Mouse (Mus musculus): Measurements from ENCODE around the gene Mical2. TPM values are rescaled to one million over a fixed set of nuclear protein-coding genes. Genes with fewer than 3 reads are reported as not detected.

Gene Mical2
- polyA plus RNA-seq, 1 experiment from 2014 or later: 5.3 TPM

DNA sequence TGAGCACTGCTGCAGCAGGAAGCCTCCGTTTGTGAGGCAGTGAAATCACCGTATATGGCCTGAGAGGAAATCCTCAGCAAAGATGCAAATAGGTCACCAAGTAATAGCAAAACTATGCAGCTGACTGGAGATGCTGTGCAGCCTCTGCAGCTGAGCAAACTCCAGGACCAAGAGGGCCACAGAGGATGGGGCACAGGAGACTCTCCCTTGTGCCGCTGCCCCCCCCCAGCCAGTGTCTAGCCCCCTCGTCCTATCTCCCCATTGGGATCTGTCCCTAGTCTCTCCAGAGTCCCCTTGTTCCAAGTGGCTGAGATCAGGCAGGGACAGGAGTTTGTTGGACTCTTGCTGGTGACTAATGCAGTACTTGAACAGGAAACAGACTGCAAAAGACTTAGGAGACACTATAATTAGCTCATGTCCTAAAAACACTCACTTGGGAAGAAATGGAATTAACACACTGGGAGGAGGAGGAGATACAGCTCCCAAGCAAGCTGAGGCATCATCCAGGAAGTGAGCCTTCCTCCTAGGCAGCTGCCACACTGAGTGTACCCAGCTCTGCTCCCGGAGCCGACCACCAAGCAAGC, 21.2 kb upstream of the Mical2 start:
- H3K36me3 ChIP-seq (ENCODE audit: control insufficient read depth, insufficient read depth, low read length): no peaks in the 10 kb centered on the region

GRCm38 (mm10) chr7:112205513-112205912, 20.1 kb upstream of the Mical2 start:
- H3K9me3 ChIP-seq (ENCODE audit: control insufficient read depth, low read length): no peaks in the 10 kb centered on the region
- no peaks in the 10 kb centered on the region for H3K27me3 ChIP-seq (ENCODE audit: control insufficient read depth, insufficient read depth, low read length)
- no peaks in the 10 kb centered on the region for H3K36me3 ChIP-seq (ENCODE audit: control insufficient read depth, insufficient read depth, low read length)
- H3K4me3 ChIP-seq (ENCODE audit: low read depth, low read length): no peak overlapping the region
- 93% methylated on average over 6 of the region's 6 CpGs for WGBS
- no peak for ATAC-seq (ENCODE audit: low read depth)
- no peak overlapping the region for H3K4me2 ChIP-seq (ENCODE audit: low read depth, low read length)
- H3K27ac ChIP-seq (ENCODE audit: low read depth, low read length): no peak overlapping the region
- H3K4me1 ChIP-seq (ENCODE audit: control insufficient read depth, insufficient read depth, low read length): no peaks in the 10 kb centered on the region
- H3K9ac ChIP-seq (replicated peaks; ENCODE audit: low read depth, low read length): no peak overlapping the region

More for the DNA sequence above, 21.2 kb upstream of the Mical2 start:
- H3K27ac ChIP-seq (ENCODE audit: low read depth, low read length): no peak overlapping the region
- ATAC-seq (ENCODE audit: low read depth): no peak
- no peak overlapping the region for H3K4me2 ChIP-seq (ENCODE audit: low read depth, low read length)
- H3K9ac ChIP-seq (replicated peaks; ENCODE audit: low read depth, low read length): no peak overlapping the region
- no peak overlapping the region for H3K4me3 ChIP-seq (ENCODE audit: low read depth, low read length)
- H3K27me3 ChIP-seq (ENCODE audit: control insufficient read depth, insufficient read depth, low read length): no peaks in the 10 kb centered on the region
- H3K4me1 ChIP-seq (ENCODE audit: control insufficient read depth, insufficient read depth, low read length): no peaks in the 10 kb centered on the region
- WGBS: 71% methylated on average over 6 of the region's 6 CpGs
- H3K9me3 ChIP-seq (ENCODE audit: control insufficient read depth, low read length): no peaks in the 10 kb centered on the region

GRCm38 (mm10) chr7:112207717-112208116, 17.9 kb upstream of the Mical2 start:
- Histone ChIP-seq H3K9me3 (ENCODE audit: control insufficient read depth, low read length) (no peaks in the 10 kb centered on the region), H3K4me2 (ENCODE audit: low read depth, low read length) (no peak overlapping the region), H3K27ac (ENCODE audit: low read depth, low read length) (no peak overlapping the region), H3K4me3 (ENCODE audit: low read depth, low read length) (no peak overlapping the region), H3K9ac (replicated peaks; ENCODE audit: low read depth, low read length) (no peak overlapping the region), H3K4me1 (ENCODE audit: control insufficient read depth, insufficient read depth, low read length) (peaks cover 1% of the 10 kb centered on the region; the same call in 1 of the 2 replicates), H3K36me3 (ENCODE audit: control insufficient read depth, insufficient read depth, low read length) (no peaks in the 10 kb centered on the region), H3K27me3 (ENCODE audit: control insufficient read depth, insufficient read depth, low read length) (no peaks in the 10 kb centered on the region)
- 96% methylated on average over 6 of the region's 6 CpGs for WGBS
- no peak for ATAC-seq (ENCODE audit: low read depth)

- Histone ChIP-seq H3K9me3 (ENCODE audit: control insufficient read depth, low read length) (no peaks in the 10 kb centered on the region), H3K4me2 (ENCODE audit: low read depth, low read length) (no peak overlapping the region), H3K27ac (ENCODE audit: low read depth, low read length) (no peak overlapping the region), H3K36me3 (ENCODE audit: control insufficient read depth, insufficient read depth, low read length) (no peaks in the 10 kb centered on the region), H3K4me1 (ENCODE audit: control insufficient read depth, insufficient read depth, low read length) (peaks cover 8% of the 10 kb centered on the region; the same call in 1 of the 2 replicates), H3K9ac (replicated peaks; ENCODE audit: low read depth, low read length) (no peak overlapping the region), H3K4me3 (ENCODE audit: low read depth, low read length) (no peak overlapping the region), H3K27me3 (ENCODE audit: control insufficient read depth, insufficient read depth, low read length) (no peaks in the 10 kb centered on the region)
- no peak for ATAC-seq (ENCODE audit: low read depth)
- 61% methylated on average over 10 of the region's 10 CpGs for WGBS
These were observed 17.1 kb upstream of the Mical2 start for GRCm38 (mm10) chr7:112208323-112209167.

DNA sequence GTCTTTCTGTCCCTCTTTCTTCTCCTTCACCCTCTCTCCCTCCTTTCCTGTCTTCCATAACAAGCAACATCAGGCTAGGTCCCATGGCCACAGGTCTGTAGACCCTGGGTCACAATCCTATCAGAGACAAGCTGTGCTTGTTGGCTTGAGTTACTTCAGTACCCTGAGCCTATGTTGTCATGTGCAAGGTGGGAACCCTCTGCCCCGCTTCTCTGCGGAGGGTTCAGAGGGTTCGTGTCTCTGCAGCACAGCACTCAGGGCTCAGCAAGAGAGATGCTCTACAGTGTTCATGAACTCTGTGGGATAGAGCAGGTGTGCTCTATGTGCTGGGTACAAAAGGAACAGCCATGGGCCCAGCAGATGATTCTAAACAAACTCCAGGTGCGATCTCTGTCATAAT, 16.0 kb upstream of the Mical2 start:
- Histone ChIP-seq H3K4me2 (ENCODE audit: low read depth, low read length) (no peak overlapping the region), H3K36me3 (ENCODE audit: control insufficient read depth, insufficient read depth, low read length) (no peaks in the 10 kb centered on the region), H3K27ac (ENCODE audit: low read depth, low read length) (no peak overlapping the region), H3K4me3 (ENCODE audit: low read depth, low read length) (no peak overlapping the region), H3K9me3 (ENCODE audit: control insufficient read depth, low read length) (no peaks in the 10 kb centered on the region), H3K4me1 (ENCODE audit: control insufficient read depth, insufficient read depth, low read length) (peaks cover 10% of the 10 kb centered on the region; the same call in 1 of the 2 replicates), H3K27me3 (ENCODE audit: control insufficient read depth, insufficient read depth, low read length) (no peaks in the 10 kb centered on the region), H3K9ac (replicated peaks; ENCODE audit: low read depth, low read length) (no peak overlapping the region)
- ATAC-seq (ENCODE audit: low read depth): no peak
- 87% methylated on average over 4 of the region's 4 CpGs for WGBS

DNA sequence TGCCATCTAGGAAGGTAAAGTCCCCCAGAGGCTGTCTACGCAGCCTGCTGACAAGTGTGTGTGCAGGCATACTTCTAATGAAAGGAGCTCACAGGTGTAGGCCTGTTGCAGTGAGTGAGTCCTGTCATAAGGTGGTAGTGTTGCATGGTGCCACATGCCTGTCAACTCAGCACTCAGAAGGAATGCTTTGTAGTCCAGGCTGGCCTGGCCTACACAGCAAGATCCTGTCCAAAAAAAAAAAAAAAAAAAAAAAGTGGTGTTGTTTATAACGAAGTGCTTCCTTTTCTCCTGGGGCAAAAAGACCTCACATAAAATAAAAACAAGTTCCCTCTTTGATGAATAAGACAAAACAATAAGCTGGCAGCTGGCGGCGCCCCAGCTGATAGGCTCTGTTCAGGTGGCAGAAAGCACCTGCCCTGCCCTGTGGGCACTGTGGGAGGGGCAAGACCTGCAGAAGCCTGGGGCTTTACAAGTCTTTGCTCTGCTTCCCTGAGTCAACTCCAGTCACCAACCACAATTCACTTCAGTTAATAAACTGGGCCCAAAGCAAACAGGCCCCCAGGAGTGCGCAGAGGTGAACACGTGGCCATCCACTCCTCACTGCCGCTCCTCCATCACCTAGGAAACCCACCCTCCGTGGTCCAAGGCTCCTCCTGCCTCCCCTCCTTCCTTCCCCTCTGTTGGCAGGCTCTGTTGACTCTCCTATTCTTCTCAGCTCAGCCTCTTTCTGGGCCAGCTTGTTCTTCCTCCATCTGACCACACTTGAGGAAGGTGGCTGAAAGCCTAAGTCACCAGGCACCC, 12.5 kb upstream of the Mical2 start:
- ATAC-seq (ENCODE audit: low read depth): peak; percentile 87
- H3K27ac ChIP-seq (ENCODE audit: low read depth, low read length): no peak overlapping the region
- WGBS: 38% methylated on average over 8 of the region's 8 CpGs
- no peak overlapping the region for H3K4me3 ChIP-seq (ENCODE audit: low read depth, low read length)
- no peaks in the 10 kb centered on the region for H3K36me3 ChIP-seq (ENCODE audit: control insufficient read depth, insufficient read depth, low read length)
- H3K9ac ChIP-seq (replicated peaks; ENCODE audit: low read depth, low read length): no peak overlapping the region
- H3K4me2 ChIP-seq (ENCODE audit: low read depth, low read length): no peak overlapping the region
- H3K9me3 ChIP-seq (ENCODE audit: control insufficient read depth, low read length): no peaks in the 10 kb centered on the region
- H3K27me3 ChIP-seq (ENCODE audit: control insufficient read depth, insufficient read depth, low read length): no peaks in the 10 kb centered on the region
- H3K4me1 ChIP-seq (ENCODE audit: control insufficient read depth, insufficient read depth, low read length): peaks cover 10% of the 10 kb centered on the region; the same call in 1 of the 2 replicates

DNA sequence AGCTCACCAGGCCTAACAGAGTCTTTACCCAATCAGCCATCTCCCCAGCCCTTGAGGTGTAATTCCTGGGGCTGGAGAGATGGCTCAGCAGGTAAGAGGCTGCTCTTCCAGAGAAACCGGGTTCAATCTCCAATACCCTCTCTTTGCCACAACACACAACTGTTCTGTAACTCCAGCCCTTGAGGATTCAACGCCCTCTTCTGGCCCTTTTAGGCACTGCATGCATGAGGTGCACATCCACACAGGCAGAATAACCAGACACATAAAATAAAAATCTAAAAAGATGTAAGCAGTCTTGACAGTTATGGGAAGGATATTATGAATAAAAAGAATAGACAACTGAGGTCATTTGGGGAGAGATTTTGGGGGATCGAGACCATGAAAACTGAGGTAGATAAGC, 9.8 kb upstream of the Mical2 start:
- no peak overlapping the region for H3K27ac ChIP-seq (ENCODE audit: low read depth, low read length)
- ATAC-seq (ENCODE audit: low read depth): no peak
- 90% methylated on average over 3 of the region's 3 CpGs for WGBS
- H3K9me3 ChIP-seq (ENCODE audit: control insufficient read depth, low read length): no peaks in the 10 kb centered on the region
- H3K27me3 ChIP-seq (ENCODE audit: control insufficient read depth, insufficient read depth, low read length): no peaks in the 10 kb centered on the region
- no peak overlapping the region for H3K4me2 ChIP-seq (ENCODE audit: low read depth, low read length)
- H3K36me3 ChIP-seq (ENCODE audit: control insufficient read depth, insufficient read depth, low read length): no peaks in the 10 kb centered on the region
- no peak overlapping the region for H3K4me3 ChIP-seq (ENCODE audit: low read depth, low read length)
- H3K4me1 ChIP-seq (ENCODE audit: control insufficient read depth, insufficient read depth, low read length): peaks cover 10% of the 10 kb centered on the region; the same call in 1 of the 2 replicates
- H3K9ac ChIP-seq (replicated peaks; ENCODE audit: low read depth, low read length): no peak overlapping the region

GRCm38 (mm10) chr7:112216720-112217119, 8.9 kb upstream of the Mical2 start:
- no peaks in the 10 kb centered on the region for H3K9me3 ChIP-seq (ENCODE audit: control insufficient read depth, low read length)
- H3K4me3 ChIP-seq (ENCODE audit: low read depth, low read length): no peak overlapping the region
- no peak overlapping the region for H3K4me2 ChIP-seq (ENCODE audit: low read depth, low read length)
- ATAC-seq (ENCODE audit: low read depth): no peak
- H3K9ac ChIP-seq (replicated peaks; ENCODE audit: low read depth, low read length): no peak overlapping the region
- H3K4me1 ChIP-seq (ENCODE audit: control insufficient read depth, insufficient read depth, low read length): peaks cover 10% of the 10 kb centered on the region; the same call in 1 of the 2 replicates
- no peak overlapping the region for H3K27ac ChIP-seq (ENCODE audit: low read depth, low read length)
- H3K27me3 ChIP-seq (ENCODE audit: control insufficient read depth, insufficient read depth, low read length): no peaks in the 10 kb centered on the region
- H3K36me3 ChIP-seq (ENCODE audit: control insufficient read depth, insufficient read depth, low read length): no peaks in the 10 kb centered on the region
- 78% methylated on average over 5 of the region's 5 CpGs for WGBS
